Mouse (Mus musculus) liver, postnatal 0 days (tissue): ENCODE measurements around the gene Rundc3b. TPM values are rescaled to one million over a fixed set of nuclear protein-coding genes. Genes with fewer than 3 reads are reported as not detected.

ENCODE experiments used
- ATAC-seq: fragments of 200-750 bp; cut with Nextera tagmentation; 2 replicates; pipeline ENCODE4 v1.8.0; 2017; ENCODE audit warnings: mild to moderate bottlenecking, moderate library complexity
- DNase-seq: peaks from one replicate; pipeline ENCODE4 v3.0.0-alpha.2; 2016
- H3K27ac ChIP-seq: fragments of 300-500 bp; sonication (generic); 2 replicates; pipeline ENCODE4 v1.5.1; 2014; ENCODE audit warnings: antibody characterized with exemption, moderate library complexity, mild to moderate bottlenecking, low read depth
- H3K27me3 ChIP-seq: fragments of 300-500 bp; sonication (generic); 2 replicates; pipeline ENCODE4 v1.6.1; 2014; ENCODE audit warnings: low read length, control low read depth, mixed read lengths; ENCODE audit not compliant: insufficient read depth
- H3K36me3 ChIP-seq: fragments of 300-500 bp; sonication (generic); replicated peaks from 2 replicates; pipeline ENCODE4 v1.6.1; 2014; ENCODE audit warnings: mild to moderate bottlenecking, control low read depth, low read length, moderate library complexity, mixed read lengths; ENCODE audit not compliant: insufficient read depth
- H3K4me1 ChIP-seq: fragments of 300-500 bp; sonication (generic); 2 replicates; pipeline ENCODE4 v1.6.1; 2014; ENCODE audit warnings: antibody characterized with exemption, mild to moderate bottlenecking, control low read depth; ENCODE audit not compliant: insufficient read depth
- H3K4me2 ChIP-seq: fragments of 300-500 bp; sonication (generic); 2 replicates; pipeline ENCODE4 v1.6.1; 2014; ENCODE audit warnings: low read depth, mild to moderate bottlenecking, low read length, moderate library complexity, mixed read lengths
- H3K4me3 ChIP-seq: fragments of 300-500 bp; sonication (generic); 2 replicates; pipeline ENCODE4 v1.5.1; 2014; ENCODE audit warnings: low read depth, low read length
- H3K9ac ChIP-seq: fragments of 300-500 bp; sonication (generic); replicated peaks from 2 replicates; pipeline ENCODE4 v1.6.1; 2014; ENCODE audit warnings: mild to moderate bottlenecking, moderate library complexity
- H3K9me3 ChIP-seq: fragments of 300-500 bp; sonication (generic); 2 replicates; pipeline ENCODE4 v1.6.1; 2016; ENCODE audit warnings: mild to moderate bottlenecking, control low read depth, low read length, mixed read lengths
- CTCF ChIP-seq: sonication (generic); IDR thresholded peaks from 2 replicates; pipeline ENCODE4 v1.5.1; 2016; ENCODE audit warnings: antibody characterized with exemption, low read depth
- EP300 ChIP-seq: IDR thresholded peaks from 2 replicates; pipeline ENCODE4 v1.6.1; 2016; ENCODE audit warnings: antibody characterized with exemption, low read depth, mild to moderate bottlenecking
- WGBS: fragments of 180-500 bp; shearing (Covaris S2); extraction: QIAGEN DNeasy Blood & Tissue Kit; methylation state at CpG from one replicate; pipeline ENCODE4 v1.1.7; 2014; ENCODE audit not compliant: insufficient replicate concordance; 5-methylcytosine and 5-hydroxymethylcytosine counted together
- polyA plus RNA-seq: library from polyadenylated mRNA; unstranded; fragments of >200 nt; fragmentation: Nextera tagmentation; extraction: Ambion mirVana; gene quantifications from 2 replicates; pipeline ENCODE4 v1.2.1, GENCODE M21; 2015

Gene Rundc3b
- polyA plus RNA-seq, 1 experiment from 2014 or later, result 0.07 TPM

DNA sequence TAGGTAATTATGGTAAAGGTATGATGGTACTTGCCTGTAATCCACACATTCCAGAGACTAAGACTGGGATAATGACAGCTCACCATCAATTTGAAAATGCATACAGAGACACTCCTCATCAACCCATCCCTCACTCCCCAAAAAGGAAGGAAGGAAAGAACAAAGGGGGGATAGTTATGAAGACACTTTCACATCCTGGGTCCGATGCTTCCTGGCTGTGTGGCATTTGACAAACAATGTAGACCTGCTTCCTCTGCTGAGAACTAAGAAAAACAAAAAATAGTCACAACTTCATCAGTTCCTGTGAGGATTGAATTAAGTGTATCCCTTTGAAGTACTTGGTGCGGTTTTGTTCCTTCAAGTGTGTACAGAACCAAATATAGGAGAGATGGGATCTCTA, 29.3 kb upstream of the Rundc3b start:
- Histone ChIP-seq H3K4me3 (no peak overlapping the region), H3K9me3 (no peaks in the 10 kb centered on the region), H3K27ac (no peak overlapping the region), H3K4me1 (no peaks in the 10 kb centered on the region), H3K4me2 (no peak overlapping the region), H3K9ac (no peak overlapping the region), H3K36me3 (no peaks in the 10 kb centered on the region), H3K27me3 (no peaks in the 10 kb centered on the region)
- TF ChIP-seq EP300 (no peak), CTCF (no peak)
- DNase-seq (no peak), ATAC-seq (no peak)
- 62% methylated on average over 2 of the region's 2 CpGs for WGBS

DNA sequence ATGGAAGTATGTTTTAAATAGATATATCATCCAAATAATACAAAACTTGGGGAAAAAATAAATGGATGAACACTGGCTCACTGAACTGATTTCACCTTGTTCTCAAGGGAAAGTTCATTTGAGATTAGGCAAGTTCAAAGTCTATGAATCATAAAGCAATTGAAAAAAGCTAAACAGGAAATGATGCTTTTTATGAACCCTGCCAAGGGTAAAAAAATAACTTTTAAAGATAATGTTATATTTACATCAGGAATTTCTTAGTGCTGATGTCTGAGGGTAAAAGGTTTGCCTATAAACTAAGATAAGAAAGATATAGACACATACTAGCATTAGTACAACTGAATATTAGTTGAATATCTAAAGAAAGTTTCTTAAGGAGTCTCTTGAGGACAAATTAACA, 26.0 kb upstream of the Rundc3b start:
- H3K27me3 ChIP-seq, result no peaks in the 10 kb centered on the region

DNA sequence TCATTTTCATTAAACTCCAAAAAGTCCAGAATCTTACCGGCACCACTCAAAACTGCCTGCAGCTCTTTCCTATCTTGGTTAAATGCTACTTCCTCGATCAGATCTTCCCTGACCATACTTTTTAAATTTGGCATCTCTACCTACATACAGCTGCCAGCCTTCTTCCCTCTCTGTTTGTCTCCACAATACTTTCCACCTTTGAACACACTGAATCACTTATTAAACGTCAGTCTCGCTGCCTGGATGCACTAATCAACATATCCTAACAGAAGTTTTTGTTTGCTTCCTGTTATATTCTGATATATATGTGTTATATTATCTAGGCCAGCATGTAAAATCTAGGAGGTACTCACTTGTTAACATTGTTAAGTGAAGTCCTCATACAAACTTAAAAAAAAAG, 25.5 kb upstream of the Rundc3b start:
- ATAC-seq (no peak), DNase-seq (no peak)
- H3K4me2 ChIP-seq, result no peak overlapping the region
- no peak overlapping the region for H3K9ac ChIP-seq
- H3K4me3 ChIP-seq, result no peak overlapping the region
- H3K27ac ChIP-seq, result no peak overlapping the region
- H3K27me3 ChIP-seq, result no peaks in the 10 kb centered on the region
- TF ChIP-seq CTCF, result no peak
- TF ChIP-seq EP300, result no peak
- no peaks in the 10 kb centered on the region for H3K36me3 ChIP-seq
- WGBS, result 58% methylated on average over 4 of the region's 4 CpGs
- no peaks in the 10 kb centered on the region for H3K4me1 ChIP-seq
- no peaks in the 10 kb centered on the region for H3K9me3 ChIP-seq

More for the DNA sequence above, 26.0 kb upstream of the Rundc3b start:
- Histone ChIP-seq H3K4me2 (no peak overlapping the region), H3K9ac (no peak overlapping the region), H3K27ac (no peak overlapping the region), H3K36me3 (no peaks in the 10 kb centered on the region), H3K4me1 (no peaks in the 10 kb centered on the region), H3K4me3 (no peak overlapping the region), H3K9me3 (no peaks in the 10 kb centered on the region)
- ATAC-seq, result no peak
- no peak for TF ChIP-seq EP300
- no peak for TF ChIP-seq CTCF
- DNase-seq, result no peak

DNA sequence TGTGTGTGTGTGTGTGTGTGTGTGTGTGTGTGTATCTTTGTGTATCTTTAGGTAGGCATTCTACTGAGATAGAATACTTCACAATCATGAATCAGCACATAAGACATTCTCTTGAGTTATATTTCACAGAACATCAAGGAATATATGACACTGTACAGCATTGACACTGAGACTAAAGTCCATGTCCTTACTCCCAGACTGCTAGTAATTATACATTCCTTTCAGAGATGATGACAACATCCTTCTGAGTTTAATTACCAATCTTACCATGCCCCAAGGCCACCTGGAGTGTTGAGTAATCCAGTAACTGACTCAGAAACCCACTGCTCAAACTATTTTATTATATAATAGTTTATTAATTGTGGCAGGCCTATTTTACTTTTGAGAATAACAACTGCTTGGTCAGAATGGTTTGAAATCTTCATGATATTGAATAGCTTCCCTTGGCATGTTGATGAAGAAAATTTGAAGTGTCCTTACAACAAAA, 11.8 kb upstream of the Rundc3b start:
- no peak for DNase-seq

DNA sequence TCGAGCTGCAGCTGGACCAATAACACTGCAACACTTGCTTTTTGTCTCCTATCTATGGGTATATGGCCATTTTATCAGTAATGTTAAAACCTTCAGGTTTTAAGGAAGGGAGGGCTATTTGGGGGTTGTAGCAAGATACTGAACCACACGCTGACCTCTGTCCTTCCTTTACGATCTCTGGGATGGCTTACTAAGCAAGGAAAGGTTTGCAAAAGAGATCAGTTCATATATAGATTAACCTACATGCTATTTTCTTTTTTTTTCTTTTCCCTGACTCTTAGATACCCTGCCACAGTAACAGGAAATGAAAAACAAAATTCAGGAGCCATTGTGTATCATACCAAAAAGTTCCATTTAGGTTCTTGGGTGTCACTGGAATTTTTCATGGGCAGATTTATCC, 10.1 kb upstream of the Rundc3b start:
- TF ChIP-seq EP300, result no peak
- TF ChIP-seq CTCF, result no peak
- Histone ChIP-seq H3K36me3 (no peaks in the 10 kb centered on the region), H3K4me3 (no peak overlapping the region), H3K27me3 (no peaks in the 10 kb centered on the region), H3K4me1 (no peaks in the 10 kb centered on the region), H3K9ac (no peak overlapping the region), H3K9me3 (no peaks in the 10 kb centered on the region), H3K27ac (no peak overlapping the region), H3K4me2 (no peak overlapping the region)
- ATAC-seq (no peak), DNase-seq (no peak)
- 72% methylated on average over 3 of the region's 3 CpGs for WGBS

More for the DNA sequence above, 11.8 kb upstream of the Rundc3b start:
- no peak for ATAC-seq
- H3K9ac ChIP-seq, result no peak overlapping the region
- no peak overlapping the region for H3K4me2 ChIP-seq
- no peak for TF ChIP-seq EP300
- TF ChIP-seq CTCF, result no peak
- no peaks in the 10 kb centered on the region for H3K27me3 ChIP-seq
- H3K36me3 ChIP-seq, result no peaks in the 10 kb centered on the region
- H3K27ac ChIP-seq, result no peak overlapping the region
- H3K9me3 ChIP-seq, result no peaks in the 10 kb centered on the region
- no peaks in the 10 kb centered on the region for H3K4me1 ChIP-seq
- H3K4me3 ChIP-seq, result no peak overlapping the region

DNA sequence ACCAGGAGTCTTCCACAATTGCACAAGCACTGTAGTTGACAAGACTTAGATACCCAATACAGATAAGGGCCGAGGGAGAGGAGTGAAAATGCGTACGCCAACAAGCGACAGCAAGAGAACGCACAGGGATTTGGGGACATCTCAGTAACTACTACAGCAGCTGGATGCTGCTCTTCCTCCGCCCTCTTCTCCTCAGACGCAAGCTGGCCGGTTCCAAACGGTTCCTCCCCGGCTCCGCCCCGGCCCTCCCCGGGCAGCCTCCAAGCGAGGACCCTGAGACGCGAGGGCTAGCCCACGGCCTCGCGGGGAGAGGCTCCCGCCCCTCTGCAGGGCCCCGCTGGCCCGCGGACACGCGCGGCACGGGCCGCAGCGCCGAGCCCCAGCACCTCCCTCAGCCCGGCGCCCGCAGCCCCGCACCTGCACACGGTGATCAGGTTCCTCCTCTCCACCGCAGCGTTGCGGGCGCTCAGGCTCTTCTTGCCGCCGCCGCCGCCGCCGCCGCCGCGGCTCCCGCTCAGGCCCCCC, 619 bp downstream of the Rundc3b start:
- Histone ChIP-seq H3K27me3 (peaks cover 15% of the 10 kb centered on the region), H3K27ac (no peak overlapping the region), H3K9ac (peak overlapping the region; percentile 51), H3K4me2 (peak overlapping the region; percentile 98), H3K4me1 (peaks cover 8% of the 10 kb centered on the region; the same call in 1 of the 2 replicates), H3K9me3 (no peaks in the 10 kb centered on the region), H3K36me3 (no peaks in the 10 kb centered on the region), H3K4me3 (peak overlapping the region; percentile 66)
- ATAC-seq, result peak; percentile 26
- peak; percentile 33 for DNase-seq
- TF ChIP-seq EP300 (no peak), CTCF (no peak)
- WGBS, result under 1% methylated on average over 43 of the region's 49 CpGs

DNA sequence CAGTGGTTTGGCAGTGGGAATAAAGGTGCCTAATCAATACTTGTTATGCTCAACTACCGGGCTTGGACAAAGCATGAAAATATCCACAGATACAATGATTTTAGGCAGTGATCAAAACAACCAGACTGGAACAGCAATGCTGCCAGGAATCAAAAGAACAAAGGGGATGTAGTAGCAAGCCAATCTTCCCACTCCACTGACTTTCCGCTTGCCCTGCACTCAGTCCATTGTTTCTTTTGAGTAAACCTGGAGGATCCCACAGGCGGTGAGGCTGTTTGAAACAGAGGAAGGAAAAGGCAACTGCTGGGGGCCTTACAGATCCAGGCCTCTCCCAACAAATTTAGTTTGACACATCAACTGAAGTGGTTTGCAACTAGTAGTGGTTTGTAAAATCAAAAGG, 51.6 kb downstream of the Rundc3b start:
- TF ChIP-seq CTCF (no peak), EP300 (no peak)
- DNase-seq (no peak), ATAC-seq (no peak)
- no peaks in the 10 kb centered on the region for H3K4me1 ChIP-seq
- no peaks in the 10 kb centered on the region for H3K36me3 ChIP-seq
- no peak overlapping the region for H3K9ac ChIP-seq
- 49% methylated on average over 3 of the region's 3 CpGs for WGBS
- no peak overlapping the region for H3K27ac ChIP-seq
- H3K4me3 ChIP-seq, result no peak overlapping the region
- H3K9me3 ChIP-seq, result no peaks in the 10 kb centered on the region
- H3K4me2 ChIP-seq, result no peak overlapping the region
- H3K27me3 ChIP-seq, result no peaks in the 10 kb centered on the region
